Mouse (Mus musculus) ovary, adult 18-20 months (tissue): ENCODE measurements at regions not wholly inside any gene's neighbourhood (a gene's known extent, or its start where the extent isn't known, plus 50 kb on each side); places are given as distances from the start of the nearest gene placed in this dataset.
A peak's percentile ranks its signal among the peaks of the same experiment; 100 is the strongest.

Source experiments
- DNase-seq: peaks from one replicate; pipeline ENCODE4 v3.0.0; 2022; ENCODE audit warnings: low spot score, mixed read lengths

DNA sequence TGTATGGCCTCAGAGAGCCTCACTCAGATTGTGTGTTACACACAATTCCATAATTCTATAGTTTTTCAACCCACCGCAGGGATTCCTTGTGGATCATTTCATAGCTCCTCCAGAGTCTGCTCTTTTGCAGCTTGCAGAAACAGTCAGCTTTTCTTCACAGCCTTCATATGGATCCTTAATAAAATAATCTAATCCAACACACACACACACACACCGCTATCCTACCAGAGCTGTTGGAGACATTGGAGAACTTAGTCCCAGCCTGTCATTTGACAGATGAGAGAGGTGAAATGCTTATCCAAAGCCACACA lies 71.2 kb upstream of the Foxo1 start:
- DNase-seq: no peak

DNA sequence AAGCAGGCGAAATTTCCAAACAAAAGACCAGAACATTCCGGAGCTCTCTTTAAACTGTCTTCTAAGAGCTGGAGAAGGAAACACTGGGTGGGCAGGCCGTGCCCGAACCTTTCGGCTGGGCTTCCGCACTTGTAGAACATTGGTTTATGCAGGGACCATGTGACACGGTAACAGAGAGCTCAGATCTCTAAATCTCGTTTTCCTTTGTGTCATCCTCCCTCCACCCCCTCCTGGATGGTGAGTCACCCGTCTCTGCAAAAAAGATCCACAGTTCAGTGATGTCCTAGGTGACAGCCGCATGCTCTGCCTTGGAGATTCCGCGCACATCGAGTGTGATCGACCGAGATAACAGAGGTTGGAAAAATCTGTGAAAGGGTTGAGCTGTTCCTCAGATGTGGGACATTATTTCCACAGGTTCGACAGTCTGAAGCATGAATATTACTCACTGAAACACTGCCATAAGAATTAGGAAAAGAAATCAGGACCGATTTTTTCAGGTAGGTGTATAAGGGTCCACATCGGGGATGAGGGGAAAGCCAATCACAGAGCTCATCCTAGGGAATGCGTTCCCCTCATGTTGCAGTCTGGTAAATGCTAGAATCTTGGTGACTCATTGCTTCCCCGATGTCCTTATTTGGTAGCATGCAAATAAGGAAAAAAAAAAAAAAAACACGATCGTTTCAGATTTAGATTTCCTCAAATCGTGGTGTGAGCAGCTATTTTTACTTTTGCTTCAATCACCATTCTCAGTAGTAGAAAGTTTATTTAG lies 70.0 kb upstream of the Foxo1 start:
- DNase-seq: peak; percentile 40

DNA sequence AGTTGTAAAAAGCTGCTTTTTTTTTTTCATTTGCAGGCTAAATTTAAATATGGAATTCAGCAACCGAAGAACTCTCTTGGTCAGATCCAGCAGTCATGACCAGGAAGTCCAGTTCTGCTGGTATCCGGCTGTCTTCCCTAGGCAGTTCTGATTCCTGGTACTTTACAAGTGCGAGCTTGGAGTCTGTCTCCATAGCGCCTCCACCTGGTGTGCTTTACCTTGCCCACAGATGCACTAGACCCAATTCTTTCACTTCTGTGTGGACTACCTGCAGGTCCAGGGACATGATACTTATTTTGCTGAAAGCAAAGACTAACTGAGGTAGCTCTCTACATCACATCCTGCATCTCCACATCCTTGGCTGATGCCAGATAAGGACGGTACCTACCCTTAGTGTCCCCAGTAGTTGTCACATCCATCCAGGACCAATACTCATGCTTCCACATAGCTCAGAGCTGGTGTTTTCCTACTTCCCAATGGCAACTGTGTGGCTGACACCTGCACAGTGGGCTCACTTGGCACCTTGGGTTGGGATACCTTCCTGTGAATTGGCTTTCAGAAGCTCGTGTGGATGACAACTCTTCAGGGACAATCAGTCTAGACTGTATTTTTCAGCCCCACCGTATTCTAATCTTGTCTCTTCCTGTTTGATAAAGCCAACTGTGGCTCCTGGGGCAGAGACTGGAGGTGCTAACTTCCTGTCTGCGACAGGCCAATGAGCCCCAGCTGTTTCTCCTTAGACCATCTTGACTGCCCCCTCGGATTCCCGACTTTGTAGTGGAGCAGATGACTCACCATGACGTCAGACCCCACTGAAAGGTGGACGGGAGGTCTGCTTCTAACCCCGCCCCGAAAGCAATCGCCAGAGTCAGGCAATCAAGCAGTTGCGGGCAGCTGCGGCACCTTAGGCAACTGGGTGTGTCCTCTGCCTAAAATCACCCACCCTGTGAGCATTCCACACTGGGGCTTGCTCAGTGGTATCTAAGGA lies 69.1 kb upstream of the Foxo1 start:
- no peak for DNase-seq

DNA sequence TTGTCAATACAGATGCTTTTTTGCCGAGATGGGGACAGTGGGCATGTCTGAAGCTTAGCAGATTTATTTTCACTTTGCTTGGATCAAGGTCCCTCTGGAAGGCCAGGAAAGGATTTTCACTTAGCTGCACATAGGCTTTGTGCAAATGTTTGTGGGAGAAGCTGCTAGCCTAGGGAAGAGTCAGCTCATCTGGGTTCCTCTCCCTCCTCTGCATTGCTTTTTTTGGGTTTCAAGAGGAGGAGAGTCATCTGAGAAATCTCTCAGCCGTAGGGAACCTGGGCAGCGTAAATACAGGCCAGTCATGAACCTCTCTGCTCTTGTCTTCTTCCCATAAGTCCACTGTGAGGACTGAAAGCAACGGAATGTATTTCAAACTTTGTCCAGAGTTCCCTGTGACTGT lies 68.0 kb upstream of the Foxo1 start:
- no peak for DNase-seq

DNA sequence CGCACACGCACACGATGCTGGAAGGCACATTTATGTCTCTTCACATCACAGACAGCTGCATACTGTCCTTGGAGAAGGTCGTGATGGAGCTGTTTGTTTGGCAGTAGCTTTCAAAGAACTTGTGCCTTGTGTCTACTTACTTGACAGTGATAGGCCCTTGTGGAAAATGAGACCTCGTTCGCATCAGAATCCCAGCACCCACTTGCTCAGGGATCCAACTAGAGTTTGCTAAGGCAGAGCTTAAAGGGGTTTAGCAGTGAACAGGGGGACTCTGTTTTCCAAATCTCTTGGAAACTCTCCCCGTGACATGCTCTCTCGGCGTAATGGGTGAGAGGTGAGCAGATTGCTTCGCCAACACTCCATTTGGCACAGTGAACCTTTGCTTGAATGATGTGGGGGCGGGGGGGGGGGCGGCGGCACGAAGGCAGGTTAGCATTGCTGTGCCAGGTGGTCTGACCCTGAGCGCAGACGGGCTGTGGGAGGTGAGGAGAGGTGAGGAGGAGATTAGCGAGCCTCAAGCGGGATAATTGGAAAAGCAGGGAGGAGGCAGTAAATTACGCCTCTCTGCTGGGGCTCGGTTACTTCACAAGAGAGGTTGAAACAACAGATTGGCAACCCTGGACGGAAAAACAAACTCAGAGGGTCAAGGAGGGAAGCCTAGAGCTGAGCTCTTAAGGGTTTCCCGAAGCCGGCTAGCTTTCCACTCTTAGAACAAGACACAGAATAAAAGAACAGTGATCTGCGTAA lies 57.4 kb upstream of the Foxo1 start:
- no peak for DNase-seq

DNA sequence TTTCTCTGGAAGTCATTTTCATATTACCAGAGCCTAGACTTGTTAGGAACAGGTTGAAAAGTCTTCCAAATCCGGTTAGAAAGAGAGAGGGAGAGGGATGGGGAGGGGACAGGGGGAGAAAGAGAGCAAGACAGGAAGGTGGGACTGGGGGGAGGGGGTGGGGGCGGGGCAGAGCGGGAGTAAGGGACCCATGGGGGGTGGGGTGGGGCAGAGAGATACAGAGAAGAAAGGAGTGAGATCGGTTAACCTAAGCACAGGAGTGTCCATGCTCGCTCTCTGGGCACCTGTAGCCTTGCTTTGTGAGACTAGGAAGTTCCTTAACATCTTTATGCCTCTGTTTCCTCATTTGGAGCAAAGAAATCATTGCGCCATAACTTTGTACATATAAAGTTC lies 56.8 kb upstream of the Foxo1 start:
- DNase-seq: no peak

DNA sequence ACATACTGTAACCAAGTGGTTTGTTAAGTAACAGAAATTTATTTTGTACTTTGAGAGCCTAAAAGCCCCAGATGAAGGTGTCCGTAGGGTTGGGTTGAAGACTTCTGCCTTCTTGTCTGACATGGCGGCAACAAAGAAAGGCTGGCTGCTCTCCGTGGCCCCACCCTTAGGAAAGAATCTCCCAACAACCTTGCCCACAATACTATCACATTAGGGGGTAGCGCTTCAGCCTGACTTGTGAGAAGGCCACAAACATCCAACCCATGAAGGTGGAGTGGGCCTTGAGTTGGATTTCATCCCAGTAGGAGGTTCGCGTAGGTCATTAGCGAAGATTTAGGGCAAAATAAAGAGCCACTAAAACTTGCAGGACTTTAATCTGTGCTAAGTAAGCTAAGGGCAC lies 54.0 kb upstream of the Foxo1 start:
- DNase-seq: no peak

DNA sequence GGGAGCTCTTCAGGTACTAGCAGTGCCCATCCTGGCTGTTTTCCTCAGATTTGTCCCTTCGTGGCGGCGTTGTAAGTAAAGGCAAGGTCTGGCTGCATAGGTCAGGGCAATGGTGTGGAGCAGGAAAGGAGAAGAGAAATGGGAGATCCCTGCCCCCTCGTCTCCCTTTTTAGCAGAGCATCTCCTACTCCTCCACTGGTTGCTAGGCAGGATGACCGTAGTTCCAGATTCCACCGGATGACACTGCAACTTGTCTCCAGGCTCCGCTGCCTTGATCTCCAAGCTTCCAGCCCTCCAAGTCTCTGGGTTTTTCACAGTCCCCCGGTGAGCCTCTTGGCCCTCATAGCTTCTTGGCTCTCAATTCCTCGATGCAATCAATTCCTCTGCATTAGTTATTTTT lies 53.1 kb upstream of the Foxo1 start:
- no peak for DNase-seq
